Mouse (Mus musculus) A20 (cell line): Measurements from ENCODE around the gene Fam83g.
A peak's percentile ranks its signal among the peaks of the same experiment; 100 is the strongest.
"Not testable (repeated sequence)": the region's sequence is repeated elsewhere in the genome, so short reads cannot be mapped to it uniquely, and the experiment has no call there.

Experiments
- DNase-seq: peaks from one replicate; pipeline ENCODE4 v3.0.0-alpha.2; 2011; ENCODE audit warnings: low read depth, low spot score

The Fam83g gene

DNA sequence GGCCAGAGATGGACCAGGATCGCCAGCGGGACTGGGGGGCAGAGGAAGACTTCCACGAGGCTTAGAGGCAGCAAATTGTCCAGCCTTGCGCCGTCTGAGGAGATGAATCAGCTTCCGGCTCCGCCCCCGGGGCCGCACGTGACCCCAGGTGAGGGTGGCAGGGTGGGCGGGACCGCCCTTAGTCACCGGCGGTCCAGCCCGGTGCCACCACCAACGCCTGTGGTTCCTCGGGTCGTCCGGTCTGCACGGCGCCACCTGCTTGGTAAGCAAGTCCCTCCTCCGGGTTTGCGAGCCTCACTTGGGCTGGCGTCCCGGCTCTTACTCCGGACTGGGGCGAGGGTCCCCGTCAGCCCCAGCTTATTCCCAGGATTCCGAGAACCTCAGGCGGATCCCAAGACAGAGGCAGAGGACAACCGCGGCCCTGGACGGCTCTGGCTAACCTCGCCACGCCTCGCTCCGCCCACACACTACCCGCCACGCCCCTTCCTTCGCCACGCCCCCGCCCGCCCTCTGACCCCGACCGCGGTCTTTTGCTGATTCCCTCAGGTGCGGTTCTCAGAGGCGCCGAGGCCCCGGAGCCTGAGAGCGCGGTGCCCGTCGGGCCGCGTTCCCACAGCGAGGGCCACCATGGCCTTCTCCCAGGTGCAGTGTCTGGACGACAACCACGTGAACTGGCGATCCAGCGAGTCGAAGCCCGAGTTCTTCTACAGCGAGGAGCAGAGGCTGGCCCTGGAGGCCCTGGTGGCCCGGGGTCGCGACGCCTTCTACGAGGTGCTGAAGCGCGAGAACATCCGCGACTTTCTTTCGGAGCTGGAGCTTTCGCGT lies at the start of gene Fam83g:
Gene Fam83g (plus strand): TSS at position 185 of the 825 bp plus-strand sequence.
- DNase-seq: peak; percentile 89

DNA sequence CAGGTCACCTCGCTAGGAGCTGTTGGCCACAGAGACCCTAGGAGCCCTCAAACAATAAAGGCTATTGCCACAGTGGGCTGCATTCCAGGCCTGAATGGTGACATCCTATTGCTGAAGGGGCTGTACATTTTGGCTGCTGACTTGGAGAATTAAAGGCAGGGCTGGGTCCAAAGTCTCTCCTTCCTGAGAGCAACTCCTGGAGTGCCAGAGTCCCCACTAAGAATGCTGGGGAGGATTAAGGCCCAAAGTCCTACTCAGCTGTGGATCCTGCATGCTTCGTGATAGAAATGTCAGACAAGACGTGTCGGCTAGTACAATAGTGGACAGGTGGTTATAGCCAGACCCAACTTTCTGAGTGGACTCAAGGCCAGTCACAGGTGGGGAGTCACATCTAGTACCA lies 47.6 kb upstream of the Fam83g start:
- DNase-seq: not testable (repeated sequence)

DNA sequence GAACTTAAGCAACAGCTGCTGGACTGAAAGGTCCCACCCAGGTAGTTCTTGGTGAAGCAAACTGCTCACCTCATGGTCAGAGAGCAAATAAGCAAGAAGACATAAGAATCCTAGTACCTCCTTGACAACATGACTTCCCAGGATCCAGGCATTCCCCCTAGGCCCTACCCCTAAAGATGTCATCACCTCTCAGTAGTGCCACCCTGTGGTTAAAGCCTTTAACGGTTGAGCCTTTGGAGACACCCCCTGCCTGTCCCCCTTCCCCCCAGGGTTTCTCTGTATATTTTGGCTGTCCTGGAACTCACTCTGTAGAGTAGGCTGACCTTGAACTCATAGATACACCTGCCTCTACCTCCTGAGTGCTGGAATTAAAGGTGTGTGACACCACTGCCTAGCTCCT lies 46.5 kb upstream of the Fam83g start:
- no peak for DNase-seq

DNA sequence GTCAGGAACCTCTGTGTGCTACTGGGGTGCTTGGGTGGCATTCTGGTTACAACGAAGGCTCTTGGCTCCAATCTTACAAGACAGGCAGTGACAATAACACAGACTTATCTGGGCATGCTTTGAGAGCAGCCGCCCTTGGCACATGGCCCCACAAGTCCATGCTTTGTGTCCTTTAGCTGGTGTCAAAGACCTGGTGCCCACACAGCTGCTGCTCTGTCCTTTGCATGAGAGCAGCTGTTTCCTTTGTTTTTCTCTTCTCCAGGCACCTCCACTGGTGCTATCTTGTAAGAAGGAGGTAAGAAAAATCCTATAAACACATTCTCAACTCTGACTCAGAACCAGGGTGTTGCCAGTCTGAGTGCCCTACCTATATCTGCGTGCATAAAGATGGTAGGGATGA lies 46.0 kb upstream of the Fam83g start:
- no peak for DNase-seq

DNA sequence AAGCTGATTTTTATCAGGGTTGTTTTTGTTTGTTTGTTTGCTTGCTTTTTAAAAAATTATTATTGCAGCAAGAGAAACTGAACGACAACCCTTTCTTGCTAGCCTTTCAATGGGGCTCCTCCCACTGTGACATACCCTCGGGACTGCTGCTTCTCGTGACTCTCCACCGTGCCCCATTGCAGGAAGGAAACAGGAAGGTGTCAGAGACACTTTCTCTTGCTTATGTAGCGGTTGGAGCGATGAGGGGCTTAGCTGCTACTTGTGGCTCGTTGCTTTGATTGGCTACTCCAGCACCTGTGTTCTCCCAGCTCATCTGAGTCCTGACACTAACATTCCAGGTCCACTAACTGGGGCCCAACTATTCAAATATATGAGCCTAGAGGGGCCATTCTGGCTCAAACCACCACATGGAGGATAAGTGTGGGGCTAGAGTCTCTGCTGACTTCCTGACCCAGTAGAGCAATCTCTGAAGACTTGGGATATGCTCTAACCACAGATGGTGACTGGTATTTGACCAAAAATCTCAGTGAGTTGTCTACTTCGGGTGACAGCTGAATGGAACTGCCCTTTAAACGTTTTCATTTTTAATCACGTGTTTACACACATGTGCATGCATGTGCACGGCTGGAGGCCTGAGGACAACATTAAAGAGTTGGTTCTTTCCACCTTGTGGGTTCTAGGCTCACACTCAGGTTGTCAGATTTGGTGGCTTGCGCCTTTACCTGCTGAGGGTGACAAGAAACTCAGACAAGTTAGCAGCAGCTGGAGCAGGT lies 44.9 kb upstream of the Fam83g start:
- peak; percentile 37 for DNase-seq

DNA sequence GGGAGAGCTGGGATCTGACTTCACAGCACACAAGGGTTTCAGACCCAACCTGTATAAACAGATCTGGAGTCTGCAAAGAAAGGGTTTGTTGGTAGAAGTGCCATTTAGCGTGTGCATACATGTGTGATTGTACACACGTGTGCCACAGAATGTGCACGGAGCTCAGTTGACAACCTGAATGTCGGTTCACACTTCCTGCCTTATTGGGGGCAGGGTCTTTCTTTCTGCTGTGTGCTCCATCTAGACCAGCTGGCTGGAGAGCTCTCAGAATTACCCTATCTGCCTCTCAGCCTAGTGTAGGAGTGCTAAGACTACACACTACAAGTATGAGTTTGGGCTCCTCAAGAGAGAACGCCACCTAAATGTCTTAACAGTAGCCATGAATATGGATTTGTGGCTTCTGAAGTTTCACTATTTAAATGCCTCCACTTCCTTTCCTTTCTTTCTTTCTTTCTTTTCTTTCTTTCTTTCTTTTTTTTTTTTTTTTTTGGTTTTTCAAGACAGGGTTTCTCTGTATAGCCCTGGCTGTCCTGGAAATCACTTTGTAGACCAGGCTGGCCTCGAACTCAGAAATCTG lies 44.2 kb upstream of the Fam83g start:
- DNase-seq: no peak

DNA sequence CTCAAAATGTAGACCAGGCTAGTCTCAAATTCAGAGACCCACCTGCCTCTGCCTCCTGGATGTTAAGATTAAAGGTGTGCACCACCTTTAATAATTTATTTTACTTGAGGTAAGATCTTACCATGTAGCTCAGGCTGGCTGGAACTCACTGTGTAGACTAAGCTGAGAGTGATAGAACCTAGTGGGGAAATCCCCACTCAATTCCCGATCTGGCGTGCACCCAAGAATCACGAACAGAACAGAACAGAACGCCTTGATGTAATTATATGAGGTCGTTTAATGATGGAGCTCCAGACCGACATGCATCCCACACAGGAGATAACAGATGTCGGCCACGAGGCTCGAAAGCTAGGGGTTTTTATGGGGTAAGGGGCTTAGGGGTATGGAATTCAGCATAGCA lies 43.3 kb upstream of the Fam83g start:
- not testable (repeated sequence) for DNase-seq

DNA sequence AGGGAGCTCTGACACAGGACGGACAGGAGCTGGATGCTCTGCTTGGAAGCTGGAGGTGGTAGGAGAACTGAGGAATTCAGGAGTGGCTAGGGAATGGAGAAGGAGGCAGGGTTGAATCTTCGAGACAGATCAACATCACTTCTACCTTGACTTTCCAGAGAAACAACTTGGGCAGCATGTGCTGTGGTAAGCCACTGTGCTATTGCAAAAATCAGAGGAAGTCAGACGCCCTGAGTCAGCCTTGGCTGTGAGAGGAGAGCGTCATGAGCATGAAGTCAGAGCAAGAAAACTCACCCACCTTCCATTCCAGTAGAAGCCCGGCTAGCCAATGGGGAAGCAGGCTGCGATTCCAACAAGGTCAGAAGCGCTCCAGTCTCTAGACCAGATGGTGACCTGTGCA lies 41.8 kb upstream of the Fam83g start:
- no peak for DNase-seq

DNA sequence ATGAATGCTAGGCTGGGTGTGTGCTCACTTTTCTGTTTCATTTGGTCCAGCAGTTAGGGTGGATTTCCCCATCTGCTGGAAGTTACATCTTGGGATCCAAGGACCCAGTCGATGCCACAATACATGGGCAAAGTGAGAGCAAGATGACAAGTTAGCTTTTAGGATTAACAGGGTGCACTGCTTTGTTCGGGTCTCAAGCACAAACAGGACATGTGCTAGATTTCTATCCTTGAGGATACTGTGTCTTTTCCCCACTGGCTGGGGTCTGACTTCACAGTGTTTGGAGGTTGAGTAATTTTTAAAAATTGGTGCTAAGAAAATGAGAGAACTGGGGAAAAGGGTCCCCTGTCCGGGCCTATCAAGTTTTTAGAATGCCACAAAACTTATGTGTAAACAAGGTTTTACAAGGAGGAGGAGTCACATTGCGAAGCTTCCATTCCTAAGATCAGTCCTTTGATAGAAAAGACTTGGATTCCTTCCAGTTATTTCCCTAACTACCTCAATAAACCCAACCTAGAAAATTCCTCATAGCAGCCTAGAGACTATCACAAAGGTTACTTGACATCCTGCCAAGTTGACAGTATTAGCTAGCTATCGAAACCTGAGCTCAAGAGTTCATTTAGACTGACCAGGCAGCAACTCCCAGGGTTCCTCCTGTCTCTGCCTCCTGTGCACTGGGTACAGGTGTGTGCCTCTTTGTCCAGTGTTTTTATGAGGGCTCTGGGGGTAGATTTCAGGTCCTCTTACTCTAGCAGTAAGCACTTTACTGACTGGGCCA lies 40.5 kb upstream of the Fam83g start:
- no peak for DNase-seq

DNA sequence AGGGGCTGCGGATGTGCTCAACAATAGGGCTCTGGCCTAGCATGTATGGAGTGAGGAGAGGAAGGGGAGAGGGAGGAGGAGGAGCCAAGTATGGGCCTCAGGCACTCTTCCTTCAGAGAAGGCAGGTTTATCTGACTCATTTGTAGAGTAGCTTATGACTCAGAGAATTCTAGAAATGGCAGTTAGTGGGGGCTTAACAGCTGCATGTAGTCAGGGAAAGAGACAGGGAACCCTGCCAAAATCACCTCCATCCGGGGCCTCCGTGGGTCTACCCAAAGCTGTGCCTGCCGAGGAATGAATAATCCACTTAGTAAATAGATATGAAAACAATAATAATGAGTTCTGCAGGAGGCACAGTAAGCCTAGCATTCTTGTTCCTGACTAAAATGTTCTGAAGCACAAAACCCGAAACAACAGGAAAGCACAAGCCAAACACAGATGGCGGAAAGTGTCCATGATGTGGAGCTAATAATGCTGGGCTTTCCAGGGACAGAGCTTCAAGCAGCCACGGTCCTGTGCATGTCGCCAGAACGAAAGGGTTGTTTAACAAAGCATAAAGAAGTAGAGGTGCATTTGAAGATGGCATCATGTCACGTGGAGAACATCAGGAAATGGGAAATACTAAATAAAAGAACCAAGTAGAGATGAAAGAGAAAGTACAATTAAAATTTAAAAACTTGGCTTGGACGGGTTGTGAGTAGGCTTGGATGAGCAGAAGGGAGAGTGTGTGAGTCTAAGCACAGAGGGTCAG lies 39.1 kb upstream of the Fam83g start:
- peak; percentile 87 for DNase-seq

DNA sequence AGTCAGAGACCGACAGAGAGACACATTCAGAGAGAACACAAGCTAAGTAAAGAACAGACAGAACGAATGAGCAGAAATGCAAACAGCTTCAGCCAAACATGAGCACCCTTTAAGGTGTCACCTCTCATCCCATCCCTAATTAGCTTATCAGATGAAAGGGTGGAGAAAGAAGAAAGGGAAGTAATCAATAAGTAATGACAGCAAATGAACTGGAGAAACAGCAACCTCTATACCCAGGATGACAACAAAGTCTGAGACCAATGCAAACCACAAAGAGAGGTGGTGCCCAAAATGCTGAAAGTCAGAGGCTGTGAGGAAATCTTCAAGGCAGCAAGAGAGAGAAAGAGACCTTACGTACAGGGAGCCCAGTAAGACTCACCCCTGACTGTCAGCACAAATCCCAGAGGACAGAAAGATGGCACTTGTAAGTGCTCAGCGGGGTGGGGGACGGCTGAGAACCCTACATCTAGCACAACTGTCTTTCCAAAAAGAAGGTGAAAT lies 38.5 kb upstream of the Fam83g start:
- peak; percentile 83 for DNase-seq

DNA sequence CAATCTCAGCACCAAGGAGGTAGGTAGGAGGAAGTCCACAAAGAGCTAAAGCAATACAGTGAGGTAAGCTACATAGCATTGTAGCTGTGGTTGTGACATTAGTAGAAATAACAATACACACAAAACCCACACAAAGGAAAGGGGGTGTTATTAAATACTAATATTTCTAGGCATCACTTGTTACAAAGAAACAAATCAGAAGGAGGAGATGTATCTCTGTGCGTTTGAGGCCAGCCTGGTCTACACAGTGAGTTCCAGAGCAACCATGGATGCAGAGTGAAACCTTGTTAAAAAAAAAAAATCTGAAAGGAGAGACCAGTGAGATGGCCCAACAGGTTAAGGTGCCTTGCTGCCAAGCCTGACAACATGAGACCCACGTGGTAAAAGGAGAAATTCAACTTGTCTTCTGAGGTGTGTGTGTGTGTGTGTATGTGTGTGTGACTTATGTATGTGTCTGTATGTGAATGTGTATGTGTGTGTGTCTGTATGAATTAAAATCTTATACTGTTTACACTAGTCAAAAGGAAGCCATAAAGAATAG lies 37.3 kb upstream of the Fam83g start:
- no peak for DNase-seq

DNA sequence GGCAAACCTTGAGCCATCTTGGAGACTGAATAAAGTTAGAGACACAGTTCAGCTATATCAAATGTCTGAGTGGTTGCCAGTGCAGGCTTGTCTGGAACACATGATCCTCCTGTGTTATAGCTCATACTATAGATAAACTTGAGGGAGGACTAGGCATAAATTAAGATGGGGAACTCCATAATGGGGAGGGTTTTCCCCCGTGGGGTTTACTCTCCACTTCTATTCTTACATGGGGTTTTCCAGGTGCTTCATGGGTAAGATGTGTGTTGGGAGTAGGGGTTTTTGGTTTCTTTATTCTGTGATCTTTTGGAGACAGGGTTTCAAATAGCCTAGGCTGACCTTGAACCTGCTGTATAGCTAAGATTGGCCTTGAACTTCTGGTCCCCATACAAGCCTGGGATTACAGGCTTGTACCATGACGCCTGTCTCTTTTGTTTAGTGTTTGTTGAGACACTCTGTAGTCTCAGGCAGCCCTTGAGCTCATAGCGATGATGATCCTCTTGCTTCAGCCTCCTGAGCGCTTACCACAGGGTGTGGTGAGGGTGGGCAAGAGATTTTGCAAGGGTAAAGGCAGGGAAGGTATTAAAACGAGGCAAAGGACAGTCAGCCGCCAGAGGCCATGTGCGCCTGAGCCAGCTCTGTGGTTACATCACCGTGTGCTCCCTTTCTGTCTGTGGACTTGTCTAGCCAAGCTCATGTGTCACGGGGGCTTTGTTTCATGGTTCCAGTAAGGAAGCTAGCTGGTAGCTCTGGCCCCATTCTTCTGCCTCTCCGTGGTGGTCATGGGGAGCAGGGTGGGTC lies 36.6 kb upstream of the Fam83g start:
- peak; percentile 90 for DNase-seq

DNA sequence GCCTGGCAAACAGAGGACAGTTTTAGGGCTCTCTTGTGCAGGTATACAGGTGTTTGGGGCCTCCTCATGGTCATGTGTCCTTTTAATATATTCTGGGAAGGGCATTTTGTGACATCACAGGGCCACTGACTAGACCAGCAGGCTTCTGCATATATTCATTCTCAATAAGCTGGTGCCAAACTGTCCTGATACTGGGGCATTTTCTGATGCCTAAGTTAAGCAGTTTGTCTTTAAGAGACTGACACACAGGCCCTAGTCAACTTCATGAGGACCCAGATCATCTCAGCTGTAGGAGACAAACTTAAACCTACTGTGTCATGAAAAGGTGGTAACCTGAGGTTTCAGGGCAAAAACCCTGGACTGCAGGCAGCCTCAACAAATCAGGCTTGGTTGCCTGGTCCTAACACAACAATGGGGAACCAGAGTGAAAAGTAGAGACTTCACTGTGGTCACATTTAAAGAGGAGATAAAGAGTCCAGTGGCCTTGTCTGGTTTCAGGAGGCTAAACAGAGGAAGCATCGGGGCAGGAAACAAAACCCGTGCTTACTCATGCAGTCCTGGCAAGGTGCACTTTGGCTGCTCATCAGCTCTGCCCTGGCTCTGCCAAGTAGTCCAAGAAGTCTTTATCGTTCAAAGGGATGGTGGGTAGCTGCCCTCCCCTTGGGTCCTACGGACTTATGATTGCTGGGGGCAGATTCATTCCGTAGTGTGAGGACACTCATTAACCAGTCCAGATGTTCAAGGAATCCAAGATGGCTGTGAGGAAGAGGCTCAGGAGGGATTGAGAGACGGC lies 35.7 kb upstream of the Fam83g start:
- DNase-seq: peak; percentile 87

DNA sequence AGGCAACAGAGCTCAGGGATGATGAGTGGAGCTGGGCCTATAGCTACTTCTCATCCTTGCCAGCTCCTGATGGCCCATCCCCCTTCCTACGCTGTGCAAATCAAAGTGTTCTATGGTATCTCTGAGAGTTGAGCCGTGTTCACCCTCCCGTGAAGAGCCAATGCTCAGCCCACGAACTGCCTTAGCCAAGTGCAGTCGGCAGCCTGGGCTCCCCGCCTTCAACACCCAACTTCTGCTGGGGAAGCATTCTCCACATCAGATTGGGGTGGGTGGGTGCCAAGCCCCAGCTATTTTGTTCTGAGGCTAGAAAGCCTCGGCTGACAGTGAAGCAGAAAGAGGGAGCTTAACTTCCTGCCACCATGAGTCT lies 35.2 kb upstream of the Fam83g start:
- no peak for DNase-seq

DNA sequence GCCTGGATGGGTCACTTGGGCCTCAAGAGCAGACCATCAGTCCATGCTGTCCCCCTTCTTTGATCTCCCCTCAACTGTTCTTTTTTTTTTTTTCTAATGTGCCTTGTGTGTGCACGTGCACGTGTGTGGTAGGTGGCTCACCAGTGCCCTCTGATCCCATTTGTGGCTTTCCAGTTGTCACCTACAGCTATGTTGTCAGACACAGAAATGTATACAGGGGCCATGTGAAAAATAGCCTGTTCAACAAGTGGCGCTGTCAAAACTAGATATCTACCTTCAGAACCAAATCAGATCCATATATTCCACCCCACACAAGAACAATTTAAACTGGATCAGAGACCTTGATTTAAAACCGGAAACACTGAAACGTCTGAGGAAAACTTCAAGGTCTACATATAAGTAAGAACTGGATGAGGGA lies 34.7 kb upstream of the Fam83g start:
- DNase-seq: peak; percentile 67

DNA sequence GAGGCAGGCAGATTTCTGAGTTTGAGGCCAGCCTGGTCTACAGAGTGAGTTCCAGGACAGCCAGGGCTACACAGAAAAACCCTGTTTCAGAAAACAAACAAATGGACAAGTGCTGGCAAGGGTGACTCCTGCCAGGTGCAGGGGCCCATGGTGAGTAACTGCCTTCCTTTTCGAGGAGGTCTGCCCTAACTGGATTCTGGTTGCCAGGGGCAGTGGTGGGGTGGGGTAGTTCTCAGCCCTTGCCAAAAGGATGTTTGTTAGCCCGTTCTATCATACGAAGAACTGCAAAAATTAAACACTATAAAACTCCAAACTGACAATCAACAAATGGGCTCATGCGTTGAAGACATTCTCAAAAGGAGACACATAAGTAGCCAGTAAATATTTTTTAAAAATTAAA lies 34.3 kb upstream of the Fam83g start:
- DNase-seq: peak; percentile 68

DNA sequence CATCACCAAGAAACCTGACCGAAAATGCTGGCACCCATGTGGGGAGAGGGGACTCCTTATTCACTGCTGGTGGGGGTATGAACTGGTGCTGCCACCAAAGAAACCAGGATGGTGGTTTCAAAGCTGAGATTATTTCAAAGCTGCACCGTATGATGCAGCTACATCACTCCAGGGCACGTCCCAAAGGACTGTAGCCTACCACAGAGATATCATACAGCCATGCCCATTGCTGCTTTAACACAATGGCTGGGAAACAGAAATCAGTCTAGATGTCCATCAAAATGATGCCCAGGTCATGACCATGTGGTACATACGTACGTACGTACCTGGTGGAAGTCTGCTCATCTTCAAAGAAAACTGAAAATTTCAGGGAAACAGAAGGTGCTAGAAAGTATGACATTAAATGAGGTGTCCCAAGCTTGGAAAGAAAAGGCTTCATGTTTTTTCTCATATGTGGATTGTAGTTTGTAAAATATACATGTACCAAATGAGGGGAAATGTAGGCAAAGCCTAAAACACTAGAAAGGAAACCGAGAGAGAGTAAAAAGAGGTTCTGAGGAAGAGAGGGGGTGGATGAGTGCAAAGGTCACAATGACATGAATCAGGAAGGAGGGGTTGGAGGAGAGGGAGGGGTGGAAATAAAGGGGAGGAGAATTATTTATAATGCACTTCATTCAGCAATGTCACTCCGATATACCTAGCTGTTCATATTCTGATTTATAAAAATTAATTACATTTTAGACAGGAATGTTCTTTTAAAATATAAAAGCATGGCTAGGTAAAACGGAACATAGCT lies 33.2 kb upstream of the Fam83g start:
- peak; percentile 64 for DNase-seq
